Mouse (Mus musculus) kidney, postnatal 0 days (tissue): ENCODE results near the gene Nepro. TPM values are rescaled to one million over a fixed set of nuclear protein-coding genes. Genes with fewer than 3 reads are reported as not detected.
A peak's percentile ranks its signal among the peaks of the same experiment; 100 is the strongest.

ENCODE experiments used
- ATAC-seq: fragments of 200-750 bp; cut with Nextera tagmentation; replicated peaks from 2 replicates; pipeline ENCODE4 v1.8.0; 2017; ENCODE audit warnings: low read depth, moderate number of reproducible peaks, moderate TSS enrichment, moderate library complexity; ENCODE audit not compliant: low FRiP score
- DNase-seq: peaks from one replicate; pipeline ENCODE4 v3.0.0-alpha.2; 2016; ENCODE audit warnings: low spot score
- H3K27ac ChIP-seq: fragments of 300-500 bp; sonication (generic); 2 replicates; pipeline ENCODE4 v1.5.1; 2014; ENCODE audit warnings: mild to moderate bottlenecking
- H3K27me3 ChIP-seq: fragments of 300-500 bp; sonication (generic); 2 replicates; pipeline ENCODE4 v1.6.1; 2014; ENCODE audit warnings: low read length, mixed read lengths; ENCODE audit not compliant: insufficient read depth
- H3K36me3 ChIP-seq: fragments of 300-500 bp; sonication (generic); 2 replicates; pipeline ENCODE4 v1.6.1; 2014; ENCODE audit warnings: low read length, mixed read lengths; ENCODE audit not compliant: insufficient read depth
- H3K4me1 ChIP-seq: fragments of 300-500 bp; sonication (generic); replicated peaks from 2 replicates; pipeline ENCODE4 v1.6.1; 2014; ENCODE audit warnings: antibody characterized with exemption, low read length, mixed read lengths; ENCODE audit not compliant: insufficient read depth
- H3K4me2 ChIP-seq: fragments of 300-500 bp; sonication (generic); 2 replicates; pipeline ENCODE4 v1.6.1; 2014; ENCODE audit warnings: mild to moderate bottlenecking, low read length, moderate library complexity, mixed read lengths
- H3K4me3 ChIP-seq: fragments of 300-500 bp; sonication (generic); replicated peaks from 2 replicates; pipeline ENCODE4 v1.5.1; 2014; ENCODE audit warnings: low read depth, low read length
- H3K9ac ChIP-seq: fragments of 300-500 bp; sonication (generic); 2 replicates; pipeline ENCODE4 v1.6.1; 2014; ENCODE audit warnings: low read depth, low read length
- H3K9me3 ChIP-seq: fragments of 300-500 bp; sonication (generic); replicated peaks from 2 replicates; pipeline ENCODE4 v1.6.1; 2016; ENCODE audit warnings: low read length, inconsistent platforms, mixed read lengths
- CTCF ChIP-seq: IDR thresholded peaks from 2 replicates; pipeline ENCODE4 v1.5.1; 2016; ENCODE audit warnings: antibody characterized with exemption, low read depth, mild to moderate bottlenecking, moderate library complexity
- WGBS: fragments of 180-500 bp; shearing (Covaris S2); extraction: QIAGEN DNeasy Blood & Tissue Kit; methylation state at CpG from one replicate; pipeline ENCODE4 v1.1.7; 2014; 5-methylcytosine and 5-hydroxymethylcytosine counted together
- polyA plus RNA-seq: library from polyadenylated mRNA; unstranded; fragments of >200 nt; fragmentation: Nextera tagmentation; extraction: Ambion mirVana; gene quantifications from 2 replicates; pipeline ENCODE4 v1.2.1, GENCODE M21; 2015

Nepro gene
- polyA plus RNA-seq, 1 experiment from 2014 or later = 5.1 TPM

- no peak overlapping the region for H3K4me2 ChIP-seq
- H3K36me3 ChIP-seq = no peaks in the 10 kb centered on the region
- no peak overlapping the region for H3K27ac ChIP-seq
- ATAC-seq (no peak), DNase-seq (no peak)
- no peak overlapping the region for H3K9ac ChIP-seq
- H3K27me3 ChIP-seq = no peaks in the 10 kb centered on the region
- WGBS = 57% methylated on average over 3 of the region's 3 CpGs
- no peaks in the 10 kb centered on the region for H3K9me3 ChIP-seq
- H3K4me3 ChIP-seq = no peak overlapping the region
- peaks cover 11% of the 10 kb centered on the region; the same call in 1 of the 2 replicates for H3K4me1 ChIP-seq
- TF ChIP-seq CTCF = no peak
These were observed 22.9 kb upstream of the Nepro start for GRCm38 (mm10) chr16:44701155-44701554.

- Histone ChIP-seq H3K4me3 (no peak overlapping the region), H3K9ac (no peak overlapping the region), H3K27ac (no peak overlapping the region), H3K36me3 (no peaks in the 10 kb centered on the region), H3K9me3 (no peaks in the 10 kb centered on the region), H3K4me2 (no peak overlapping the region), H3K27me3 (no peaks in the 10 kb centered on the region), H3K4me1 (peaks cover 11% of the 10 kb centered on the region; the same call in 1 of the 2 replicates)
- TF ChIP-seq CTCF = no peak
- WGBS = 57% methylated on average over 5 of the region's 5 CpGs
- DNase-seq (no peak), ATAC-seq (no peak)
These were observed 21.8 kb upstream of the Nepro start for GRCm38 (mm10) chr16:44702272-44702671.

- no peak overlapping the region for H3K9ac ChIP-seq
- H3K36me3 ChIP-seq = no peaks in the 10 kb centered on the region
- H3K27ac ChIP-seq = no peak overlapping the region
- peaks cover 11% of the 10 kb centered on the region; the same call in 1 of the 2 replicates for H3K4me1 ChIP-seq
- no peak overlapping the region for H3K4me3 ChIP-seq
- no peaks in the 10 kb centered on the region for H3K9me3 ChIP-seq
- H3K4me2 ChIP-seq = no peak overlapping the region
- DNase-seq = no peak
- no peak for ATAC-seq
- H3K27me3 ChIP-seq = no peaks in the 10 kb centered on the region
- WGBS = 41% methylated on average over 4 of the region's 4 CpGs
- no peak for TF ChIP-seq CTCF
These were observed 20.6 kb upstream of the Nepro start for GRCm38 (mm10) chr16:44703458-44703857.

DNA sequence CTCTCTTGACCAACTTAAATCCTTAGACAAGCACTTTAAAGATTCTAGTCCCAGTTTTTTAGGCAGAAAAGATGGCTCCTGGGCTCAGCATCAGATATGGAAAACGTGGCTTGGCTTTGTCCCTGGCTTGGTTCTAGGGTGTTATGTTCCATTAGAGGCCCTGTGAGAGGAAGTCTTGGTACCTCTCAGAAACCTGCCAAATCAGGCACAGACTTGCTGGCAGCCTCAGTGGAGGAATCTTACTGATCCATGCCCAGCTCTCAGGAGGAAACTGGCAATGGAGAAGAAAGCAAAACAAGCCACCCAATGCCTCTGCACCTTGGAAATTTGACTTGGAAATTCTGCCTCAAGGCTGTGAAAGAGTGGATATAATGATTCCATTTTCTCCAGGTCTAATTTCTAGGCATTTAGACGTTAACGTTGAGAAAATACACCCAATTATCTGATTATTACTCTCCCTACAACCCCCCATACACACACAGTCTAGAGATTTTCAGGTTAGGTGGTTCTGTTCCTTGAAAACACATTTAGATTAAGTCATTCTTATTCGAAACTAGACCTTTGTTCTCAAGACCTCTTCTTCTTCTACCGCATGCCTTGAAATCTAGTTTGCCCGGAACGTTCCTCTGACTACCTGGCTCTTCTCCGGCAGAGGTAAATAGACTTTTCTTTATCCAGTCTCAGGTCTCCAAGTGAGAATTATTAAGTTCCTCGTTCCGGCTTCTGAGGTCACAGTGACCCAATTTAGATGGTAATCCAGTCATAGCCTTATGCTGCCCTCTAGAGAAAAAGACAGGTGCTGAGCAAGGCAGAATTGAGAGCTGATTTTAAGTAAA, 7.6 kb upstream of the Nepro start:
- ATAC-seq = peak; percentile 49; the same call in 1 of the 2 replicates

GRCm38 (mm10) chr16:44717141-44717634, 6.9 kb upstream of the Nepro start:
- Histone ChIP-seq H3K9me3 (no peaks in the 10 kb centered on the region), H3K9ac (no peak overlapping the region), H3K36me3 (no peaks in the 10 kb centered on the region), H3K4me3 (no peak overlapping the region), H3K27ac (no peak overlapping the region), H3K4me1 (no peaks in the 10 kb centered on the region), H3K4me2 (no peak overlapping the region), H3K27me3 (no peaks in the 10 kb centered on the region)
- no peak for TF ChIP-seq CTCF
- DNase-seq (no peak), ATAC-seq (no peak)
- WGBS = 71% methylated on average over 2 of the region's 2 CpGs

More for the DNA sequence above, 7.6 kb upstream of the Nepro start:
- TF ChIP-seq CTCF = peak; percentile 88
- WGBS = 30% methylated on average over 10 of the region's 10 CpGs
- Histone ChIP-seq H3K4me3 (no peak overlapping the region), H3K27me3 (no peaks in the 10 kb centered on the region), H3K36me3 (no peaks in the 10 kb centered on the region), H3K9ac (no peak overlapping the region), H3K27ac (0 out of 2 replicates have a peak overlapping the region, but pooled peaks have one; percentile 19), H3K9me3 (no peaks in the 10 kb centered on the region), H3K4me1 (no peaks in the 10 kb centered on the region), H3K4me2 (no peak overlapping the region)
- DNase-seq = peak; percentile 93

DNA sequence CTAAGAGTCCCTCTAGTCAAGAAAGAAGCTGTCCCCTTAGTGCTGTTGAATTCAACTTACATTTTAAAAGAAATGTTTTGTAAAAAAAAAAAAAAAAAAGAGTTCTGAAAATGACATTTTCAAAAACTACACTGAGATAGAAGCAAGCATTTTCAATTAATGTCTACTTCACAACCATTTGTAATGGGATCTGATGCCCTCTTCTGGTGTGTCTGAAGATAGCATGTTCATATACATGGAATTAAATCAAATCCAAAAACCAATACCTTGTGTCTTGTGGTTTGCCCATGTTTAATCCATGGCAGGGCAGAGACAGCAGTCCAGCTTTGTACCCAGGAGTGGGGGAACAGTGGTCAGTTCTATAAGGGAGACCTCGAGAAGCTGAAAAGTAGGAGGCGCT, 6.3 kb upstream of the Nepro start:
- Histone ChIP-seq H3K4me3 (no peak overlapping the region), H3K36me3 (no peaks in the 10 kb centered on the region), H3K9ac (no peak overlapping the region), H3K9me3 (no peaks in the 10 kb centered on the region), H3K27me3 (no peaks in the 10 kb centered on the region), H3K4me2 (no peak overlapping the region), H3K4me1 (0 out of 2 replicates have a peak, but pooled peaks cover 2% of the 10 kb centered on the region), H3K27ac (no peak overlapping the region)
- peak; percentile 50 for TF ChIP-seq CTCF
- DNase-seq (no peak), ATAC-seq (no peak)
- WGBS = 75% methylated on average over 2 of the region's 2 CpGs
